Mouse (Mus musculus) CH12.LX (cell line): ENCODE measurements around the gene Arl8a. TPM values are rescaled to one million over a fixed set of nuclear protein-coding genes. Genes with fewer than 3 reads are reported as not detected.

Experiments
- DNase-seq: peaks from one replicate; pipeline ENCODE4 v3.0.0-alpha.2; 2013; ENCODE audit errors: extremely low read depth
- H3K27ac ChIP-seq: 2 replicates; pipeline ENCODE4 v1.5.1; 2012; ENCODE audit warnings: low read depth, mild to moderate bottlenecking, control low read depth, moderate library complexity; ENCODE audit not compliant: insufficient read depth
- H3K27me3 ChIP-seq: replicated peaks from 2 replicates; pipeline ENCODE3; 2012; ENCODE audit warnings: inconsistent platforms
- H3K36me3 ChIP-seq, 2 experiments: replicated peaks in 1 of 2; 2 replicates each; pipeline versions ENCODE3 to v1.6.1; 2012; ENCODE audit warnings: inconsistent platforms in 1 of 2, low read length in 1 of 2, mild to moderate bottlenecking in 1 of 2, mixed read lengths in 1 of 2, moderate library complexity in 1 of 2; ENCODE audit not compliant: control insufficient read depth in 1 of 2, insufficient read depth in 1 of 2
- H3K4me1 ChIP-seq, 2 experiments: 2 replicates each; pipeline ENCODE4 v1.6.1; 2012; ENCODE audit warnings: inconsistent platforms in 1 of 2, moderate library complexity in 1 of 2; ENCODE audit not compliant: insufficient read depth in 2 of 2, control insufficient read depth in 1 of 2
- H3K4me2 ChIP-seq: 2 replicates; pipeline ENCODE4 v1.6.1; 2012; ENCODE audit warnings: low read depth, mild to moderate bottlenecking, control low read depth; ENCODE audit not compliant: poor library complexity, insufficient read depth, severe bottlenecking
- H3K4me3 ChIP-seq, 3 experiments: fragments of 150-350 bp in 1 of 3; sonication (generic) in 1 of 3; replicated peaks in 1 of 3; 2 replicates each; pipeline versions ENCODE3 to v1.5.1; 2011 to 2012; ENCODE audit warnings: low read depth in 2 of 3, low read length in 2 of 3, mild to moderate bottlenecking in 2 of 3, moderate library complexity in 2 of 3, control low read depth in 1 of 3, improper control_type of control experiment in 1 of 3, inconsistent platforms in 1 of 3, mixed read lengths in 1 of 3; ENCODE audit not compliant: poor library complexity in 1 of 3
- H3K79me2 ChIP-seq: replicated peaks from 2 replicates; pipeline ENCODE4 v1.6.1; 2012; ENCODE audit warnings: mild to moderate bottlenecking, moderate library complexity; ENCODE audit not compliant: control insufficient read depth, poor library complexity, insufficient read depth, severe bottlenecking; ENCODE audit errors: extremely low read depth
- H3K9ac ChIP-seq: 2 replicates; pipeline ENCODE4 v1.6.1; 2012; ENCODE audit warnings: low read depth, mild to moderate bottlenecking, control low read depth, moderate library complexity; ENCODE audit not compliant: insufficient read depth
- H3K9me3 ChIP-seq: replicated peaks from 2 replicates; pipeline ENCODE3; 2012; ENCODE audit warnings: low read length, inconsistent platforms, mixed read lengths
- CHD1 ChIP-seq: IDR thresholded peaks from 2 replicates; pipeline ENCODE4 v1.6.1; 2012; ENCODE audit warnings: low read depth, low read length, improper control_type of control experiment, inconsistent platforms
- ELF1 ChIP-seq: IDR thresholded peaks from 2 replicates; pipeline ENCODE4 v1.6.1; 2014; ENCODE audit warnings: low read depth, mild to moderate bottlenecking, inconsistent platforms, low read length, improper control_type of control experiment
- EP300 ChIP-seq: IDR thresholded peaks from 2 replicates; pipeline ENCODE4 v1.6.1; 2011; ENCODE audit warnings: low read length, improper control_type of control experiment
- GABPA ChIP-seq: IDR thresholded peaks from 2 replicates; pipeline ENCODE4 v1.6.1; 2012; ENCODE audit warnings: low read depth, low read length, improper control_type of control experiment, inconsistent platforms; ENCODE audit not compliant: insufficient replicate concordance
- IRF4 ChIP-seq: IDR thresholded peaks from 2 replicates; pipeline ENCODE4 v1.6.1; 2014; ENCODE audit warnings: low read depth, mild to moderate bottlenecking, inconsistent platforms, low read length, improper control_type of control experiment
- MAFK ChIP-seq: IDR thresholded peaks from 2 replicates; pipeline ENCODE4 v1.6.1; 2011; ENCODE audit warnings: low read length, improper control_type of control experiment; ENCODE audit not compliant: insufficient replicate concordance
- MAZ ChIP-seq: IDR thresholded peaks from 2 replicates; pipeline ENCODE4 v1.6.1; 2012; ENCODE audit warnings: low read depth, mild to moderate bottlenecking, inconsistent platforms, low read length, improper control_type of control experiment, moderate library complexity
- MXI1 ChIP-seq: IDR thresholded peaks from 2 replicates; pipeline ENCODE4 v1.6.1; 2011; ENCODE audit warnings: mild to moderate bottlenecking, low read depth, low read length, improper control_type of control experiment
- PAX5 ChIP-seq: IDR thresholded peaks from 2 replicates; pipeline ENCODE4 v1.6.1; 2012; ENCODE audit warnings: low read length, inconsistent platforms, mixed read lengths
- POLR2A ChIP-seq: IDR thresholded peaks from 2 replicates; pipeline ENCODE4 v1.6.1; 2011; ENCODE audit warnings: low read depth, mild to moderate bottlenecking, improper control_type of control experiment, low read length
- POLR2AphosphoS2 ChIP-seq: IDR thresholded peaks from 2 replicates; pipeline ENCODE4 v1.6.1; 2011; ENCODE audit warnings: low read depth, low read length, improper control_type of control experiment
- RCOR1 ChIP-seq: conservative IDR thresholded peaks from 2 replicates; pipeline ENCODE4 v1.6.1; 2012; ENCODE audit warnings: low read depth, mild to moderate bottlenecking, inconsistent platforms, low read length, improper control_type of control experiment
- SIN3A ChIP-seq: IDR thresholded peaks from 2 replicates; pipeline ENCODE4 v1.6.1; 2012; ENCODE audit warnings: low read length, improper control_type of control experiment, inconsistent platforms
- SMC3 ChIP-seq: IDR thresholded peaks from 2 replicates; pipeline ENCODE4 v1.6.1; 2011; ENCODE audit warnings: low read depth, low read length, improper control_type of control experiment
- TCF12 ChIP-seq: IDR thresholded peaks from 2 replicates; pipeline ENCODE4 v1.6.1; 2014; ENCODE audit warnings: low read depth, mild to moderate bottlenecking, inconsistent platforms, low read length, improper control_type of control experiment
- UBTF ChIP-seq: IDR thresholded peaks from 2 replicates; pipeline ENCODE4 v1.6.1; 2012; ENCODE audit warnings: low read depth, mild to moderate bottlenecking, inconsistent platforms, low read length, improper control_type of control experiment, moderate library complexity
- USF1 ChIP-seq: IDR thresholded peaks from 2 replicates; pipeline ENCODE4 v1.6.1; 2014; ENCODE audit warnings: low read depth, mild to moderate bottlenecking, inconsistent platforms, low read length, improper control_type of control experiment
- ZMIZ1 ChIP-seq: IDR thresholded peaks from 2 replicates; pipeline ENCODE4 v1.6.1; 2012; ENCODE audit warnings: low read depth, mild to moderate bottlenecking, inconsistent platforms, low read length, improper control_type of control experiment
- ZNF384 ChIP-seq: IDR thresholded peaks from 2 replicates; pipeline ENCODE4 v1.6.1; 2012; ENCODE audit warnings: low read depth, low read length, improper control_type of control experiment, inconsistent platforms
- dilution Hi-C: fragments of 300-500 bp; cut with MboI; formaldehyde crosslinking; loops from 2 replicates; pipeline ENCODE4 v1.14.3; 2020; ENCODE audit warnings: low sequenced_read_pairs; ENCODE audit not compliant: extremely low pct_unique_long_range_greater_than_20kb, extremely low pct_ligation_motif_present
- in situ Hi-C: fragments of 300-500 bp; cut with MboI; formaldehyde crosslinking; loops from 3 replicates; pipeline ENCODE4 v1.14.3; 2019; ENCODE audit warnings: low sequenced_read_pairs, low pct_ligation_motif_present, low pct_unique_long_range_greater_than_20kb, mixed read lengths
- polyA plus RNA-seq: library from polyadenylated mRNA; unstranded; fragments of >175 nt; gene quantifications from 2 replicates; pipeline ENCODE4 v1.2.1, GENCODE M21; 2012; ENCODE audit warnings: low read depth; ENCODE audit not compliant: insufficient read length
- total RNA-seq, 2 experiments: library from RNA; depleted of rRNA; stranded (reverse); fragments of 300-350 nt in 1 of 2; fragments of >200 nt in 1 of 2; gene quantifications; 2 replicates each; pipeline ENCODE4 v1.2.3; 2012 to 2014

Arl8a gene
- total and polyA plus RNA-seq, 3 experiments: 4.2 to 52.7 (median 10.9) TPM

- Histone ChIP-seq H3K4me2 (no peak overlapping the region), H3K27ac (no peak overlapping the region), H3K9ac (no peak overlapping the region), H3K79me2 (peaks cover 14% of the 10 kb centered on the region), H3K4me3 (no peak overlapping the region), H3K27me3 (no peaks in the 10 kb centered on the region), H3K36me3 (peaks cover 10 to 62% of the 10 kb centered on the region in 2 experiments), H3K4me1 (peaks cover 4 to 50% of the 10 kb centered on the region in 2 experiments; a peak in 3 of 4 replicates), H3K9me3 (no peaks in the 10 kb centered on the region)
- dilution Hi-C loops (no loop called here), in situ Hi-C loops (no loop called here)
- DNase-seq: no peak
- TF ChIP-seq POLR2AphosphoS2 (no peak), USF1 (no peak), ELF1 (no peak), CHD1 (no peak), SMC3 (no peak), MAZ (no peak), RCOR1 (no peak)
These were observed 2.4 kb downstream of the Arl8a start for GRCm38 (mm10) chr1:135148996-135149395.

- TF ChIP-seq POLR2A (no peak), EP300 (no peak), ZNF384 (no peak), SMC3 (no peak), MAFK (no peak), UBTF (no peak), IRF4 (no peak), GABPA (no peak), ZMIZ1 (no peak), PAX5 (no peak), TCF12 (no peak), MXI1 (no peak), SIN3A (no peak)
- no peak overlapping the region for H3K4me2 ChIP-seq
- H3K4me3 ChIP-seq: no peak overlapping the region
- dilution Hi-C loops (no loop called here), in situ Hi-C loops (loop anchor here (25.0 kb wide), 1 partner anchor 508 kb away; no protein-coding TSS in a partner anchor)
- peaks cover 5 to 26% of the 10 kb centered on the region in 2 experiments; a peak in 2 of 4 replicates for H3K4me1 ChIP-seq
- H3K79me2 ChIP-seq: peaks cover 2% of the 10 kb centered on the region
- peaks cover 13 to 72% of the 10 kb centered on the region in 2 experiments for H3K36me3 ChIP-seq
- no peak for DNase-seq
- no peak overlapping the region for H3K9ac ChIP-seq
- no peak overlapping the region for H3K27ac ChIP-seq
- no peaks in the 10 kb centered on the region for H3K27me3 ChIP-seq
- H3K9me3 ChIP-seq: no peaks in the 10 kb centered on the region
These were observed 7.4 kb downstream of the Arl8a start for GRCm38 (mm10) chr1:135154011-135154410.
